Mouse (Mus musculus): Measurements from ENCODE around the gene Gm11236.
A peak's percentile ranks its signal among the peaks of the same experiment; 100 is the strongest.
"Not testable (repeated sequence)": the region's sequence is repeated elsewhere in the genome, so short reads cannot be mapped to it uniquely, and the experiment has no call there.

Gm11236 gene

GRCm38 (mm10) chr4:73637821-73638220 lies at the start of gene Gm11236:
Gm11236 (plus strand) TSS chr4:73638121.
- not testable (repeated sequence) for DNase-seq (ENCODE audit: extremely low read depth, low read depth)

- DNase-seq (ENCODE audit: extremely low read depth, low read depth) = peak; percentile 0
Observed at GRCm38 (mm10) chr4:73599248-73599647, 38.7 kb upstream of the Gm11236 start.

- DNase-seq (ENCODE audit: extremely low read depth, low read depth) = not testable (repeated sequence)
Observed at GRCm38 (mm10) chr4:73607581-73607980, 30.3 kb upstream of the Gm11236 start, which contains the start of gene Gm11238. Gm11238 (plus strand) TSS chr4:73607881.

GRCm38 (mm10) chr4:73622684-73623083 lies 15.2 kb upstream of the Gm11236 start, which contains the start of gene Gm11237:
Gm11237 (plus strand) TSS chr4:73622984.
- DNase-seq (ENCODE audit: extremely low read depth, low read depth) = not testable (repeated sequence)

- DNase-seq (ENCODE audit: extremely low read depth, low read depth) = not testable (repeated sequence)
Observed at GRCm38 (mm10) chr4:73661864-73662263, 23.9 kb downstream of the Gm11236 start.

GRCm38 (mm10) chr4:73668054-73668453 lies 30.1 kb downstream of the Gm11236 start, which contains the start of gene Gm11239:
Gm11239 (plus strand) TSS chr4:73668354.
- not testable (repeated sequence) for DNase-seq (ENCODE audit: extremely low read depth, low read depth)

- not testable (repeated sequence) for DNase-seq (ENCODE audit: extremely low read depth, low read depth)
Observed at GRCm38 (mm10) chr4:73683216-73683615, 45.3 kb downstream of the Gm11236 start, which contains the start of gene Gm428. Gm428 (plus strand) TSS chr4:73683516.

All from MEL-GATA-1-ER (cell line).